Mouse (Mus musculus): Measurements from ENCODE around the gene Gm13420. TPM values are rescaled to one million over a fixed set of nuclear protein-coding genes. Genes with fewer than 3 reads are reported as not detected.
A peak's percentile ranks its signal among the peaks of the same experiment; 100 is the strongest.

The Gm13420 gene
- polyA plus RNA-seq, 1 experiment from 2014 or later: not detected

- ATAC-seq (ENCODE audit: low FRiP score) (no peak), DNase-seq (ENCODE audit: low spot score) (peak; percentile 45)
- H3K4me1 ChIP-seq (replicated peaks; ENCODE audit: control insufficient read depth, insufficient read depth, low read length): peaks cover 11% of the 10 kb centered on the region
- no peaks in the 10 kb centered on the region for H3K9me3 ChIP-seq (ENCODE audit: control insufficient read depth, low read length)
- peak overlapping the region; percentile 33 for H3K4me3 ChIP-seq (ENCODE audit: low read depth, low read length)
- peaks cover 34% of the 10 kb centered on the region for H3K27me3 ChIP-seq (ENCODE audit: control insufficient read depth, insufficient read depth, low read length)
- WGBS: 4% methylated on average over 50 of the region's 50 CpGs
- no peaks in the 10 kb centered on the region for H3K36me3 ChIP-seq (ENCODE audit: control insufficient read depth, insufficient read depth, low read length)
- H3K4me2 ChIP-seq (replicated peaks; ENCODE audit: low read depth, low read length): peak overlapping the region; percentile 73
- peak overlapping the region; percentile 56 for H3K9ac ChIP-seq (ENCODE audit: low read depth, low read length)
- H3K27ac ChIP-seq (ENCODE audit: low read depth, low read length): no peak overlapping the region
These were observed 4.2 kb downstream of the Gm13420 start for GRCm38 (mm10) chr2:29747188-29747782.

DNA sequence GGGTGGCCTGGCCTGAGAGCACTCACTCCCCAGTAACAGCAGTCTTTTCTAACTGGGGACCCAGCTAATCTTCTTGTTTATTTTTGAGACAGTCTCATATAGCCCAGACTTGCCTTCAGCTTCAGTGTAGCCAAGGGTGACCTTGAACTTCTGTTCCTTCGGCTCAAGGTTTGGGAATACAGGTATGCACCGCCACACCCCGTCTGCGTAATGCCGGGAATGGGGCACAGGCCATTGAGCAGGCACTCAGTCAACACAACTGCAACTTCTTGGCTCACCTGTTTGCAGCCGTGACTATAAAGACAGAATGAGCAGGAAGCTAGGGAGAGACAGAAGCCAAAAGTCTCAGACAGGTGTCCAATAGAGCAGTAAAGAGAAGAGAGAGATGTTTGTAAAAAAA is 7.2 kb downstream of the Gm13420 start:
- DNase-seq (ENCODE audit: low spot score) (no peak), ATAC-seq (ENCODE audit: low FRiP score) (no peak)
- Histone ChIP-seq H3K9me3 (ENCODE audit: control insufficient read depth, low read length) (no peaks in the 10 kb centered on the region), H3K27me3 (ENCODE audit: control insufficient read depth, insufficient read depth, low read length) (peaks cover 14% of the 10 kb centered on the region), H3K4me3 (ENCODE audit: low read depth, low read length) (no peak overlapping the region), H3K4me1 (replicated peaks; ENCODE audit: control insufficient read depth, insufficient read depth, low read length) (peaks cover 6% of the 10 kb centered on the region), H3K36me3 (ENCODE audit: control insufficient read depth, insufficient read depth, low read length) (peaks cover 3% of the 10 kb centered on the region; the same call in 1 of the 2 replicates), H3K4me2 (replicated peaks; ENCODE audit: low read depth, low read length) (no peak overlapping the region), H3K27ac (ENCODE audit: low read depth, low read length) (no peak overlapping the region), H3K9ac (ENCODE audit: low read depth, low read length) (no peak overlapping the region)
- WGBS: 91% methylated on average over 6 of the region's 6 CpGs

GRCm38 (mm10) chr2:29741207-29741606 is 10.3 kb downstream of the Gm13420 start:
- H3K36me3 ChIP-seq (ENCODE audit: control insufficient read depth, insufficient read depth, low read length): peaks cover 7% of the 10 kb centered on the region

DNA sequence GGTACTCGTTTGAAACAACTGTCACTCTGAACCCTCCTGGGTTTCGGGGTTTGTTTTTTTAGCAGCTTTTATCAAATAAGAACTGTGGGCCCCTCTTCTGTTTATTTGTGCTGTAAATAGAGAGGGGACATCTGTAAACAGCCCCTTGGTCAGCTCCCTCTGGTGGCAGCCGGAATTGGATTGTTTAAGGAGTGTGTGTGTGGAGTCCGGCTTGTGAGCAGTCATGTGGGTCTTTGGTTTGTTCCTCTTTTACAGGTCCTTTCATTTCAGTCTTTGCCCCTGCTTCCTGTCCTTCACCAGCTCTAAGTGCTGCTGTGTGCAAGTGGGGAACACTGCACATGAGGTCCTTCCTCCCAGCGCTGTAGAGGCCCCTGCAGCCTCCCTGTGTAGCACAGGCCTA is 12.1 kb downstream of the Gm13420 start:
- H3K36me3 ChIP-seq (ENCODE audit: control insufficient read depth, insufficient read depth, low read length): peaks cover 11% of the 10 kb centered on the region
- no peak overlapping the region for H3K4me2 ChIP-seq (replicated peaks; ENCODE audit: low read depth, low read length)
- ATAC-seq (ENCODE audit: low FRiP score): no peak
- 77% methylated on average over 5 of the region's 5 CpGs for WGBS
- no peaks in the 10 kb centered on the region for H3K4me1 ChIP-seq (replicated peaks; ENCODE audit: control insufficient read depth, insufficient read depth, low read length)
- no peak for DNase-seq (ENCODE audit: low spot score)
- H3K4me3 ChIP-seq (ENCODE audit: low read depth, low read length): no peak overlapping the region
- no peaks in the 10 kb centered on the region for H3K9me3 ChIP-seq (ENCODE audit: control insufficient read depth, low read length)
- no peaks in the 10 kb centered on the region for H3K27me3 ChIP-seq (ENCODE audit: control insufficient read depth, insufficient read depth, low read length)
- no peak overlapping the region for H3K27ac ChIP-seq (ENCODE audit: low read depth, low read length)
- H3K9ac ChIP-seq (ENCODE audit: low read depth, low read length): no peak overlapping the region

More at GRCm38 (mm10) chr2:29741207-29741606, 10.3 kb downstream of the Gm13420 start:
- Histone ChIP-seq H3K4me2 (replicated peaks; ENCODE audit: low read depth, low read length) (no peak overlapping the region), H3K27me3 (ENCODE audit: control insufficient read depth, insufficient read depth, low read length) (peaks cover under 1% of the 10 kb centered on the region), H3K4me3 (ENCODE audit: low read depth, low read length) (no peak overlapping the region), H3K4me1 (replicated peaks; ENCODE audit: control insufficient read depth, insufficient read depth, low read length) (no peaks in the 10 kb centered on the region), H3K9me3 (ENCODE audit: control insufficient read depth, low read length) (no peaks in the 10 kb centered on the region), H3K9ac (ENCODE audit: low read depth, low read length) (no peak overlapping the region), H3K27ac (ENCODE audit: low read depth, low read length) (no peak overlapping the region)
- DNase-seq (ENCODE audit: low spot score): no peak
- WGBS: 91% methylated on average over 6 of the region's 6 CpGs
- ATAC-seq (ENCODE audit: low FRiP score): no peak

- H3K36me3 ChIP-seq (ENCODE audit: control insufficient read depth, insufficient read depth, low read length): peaks cover 11% of the 10 kb centered on the region
- DNase-seq (ENCODE audit: low spot score) (no peak), ATAC-seq (ENCODE audit: low FRiP score) (no peak)
- H3K4me1 ChIP-seq (replicated peaks; ENCODE audit: control insufficient read depth, insufficient read depth, low read length): no peaks in the 10 kb centered on the region
- no peaks in the 10 kb centered on the region for H3K9me3 ChIP-seq (ENCODE audit: control insufficient read depth, low read length)
- 66% methylated on average over 4 of the region's 4 CpGs for WGBS
- H3K27me3 ChIP-seq (ENCODE audit: control insufficient read depth, insufficient read depth, low read length): no peaks in the 10 kb centered on the region
- H3K4me3 ChIP-seq (ENCODE audit: low read depth, low read length): no peak overlapping the region
- no peak overlapping the region for H3K4me2 ChIP-seq (replicated peaks; ENCODE audit: low read depth, low read length)
- H3K27ac ChIP-seq (ENCODE audit: low read depth, low read length): no peak overlapping the region
- H3K9ac ChIP-seq (ENCODE audit: low read depth, low read length): no peak overlapping the region
These were observed 12.7 kb downstream of the Gm13420 start for GRCm38 (mm10) chr2:29738799-29739198.

DNA sequence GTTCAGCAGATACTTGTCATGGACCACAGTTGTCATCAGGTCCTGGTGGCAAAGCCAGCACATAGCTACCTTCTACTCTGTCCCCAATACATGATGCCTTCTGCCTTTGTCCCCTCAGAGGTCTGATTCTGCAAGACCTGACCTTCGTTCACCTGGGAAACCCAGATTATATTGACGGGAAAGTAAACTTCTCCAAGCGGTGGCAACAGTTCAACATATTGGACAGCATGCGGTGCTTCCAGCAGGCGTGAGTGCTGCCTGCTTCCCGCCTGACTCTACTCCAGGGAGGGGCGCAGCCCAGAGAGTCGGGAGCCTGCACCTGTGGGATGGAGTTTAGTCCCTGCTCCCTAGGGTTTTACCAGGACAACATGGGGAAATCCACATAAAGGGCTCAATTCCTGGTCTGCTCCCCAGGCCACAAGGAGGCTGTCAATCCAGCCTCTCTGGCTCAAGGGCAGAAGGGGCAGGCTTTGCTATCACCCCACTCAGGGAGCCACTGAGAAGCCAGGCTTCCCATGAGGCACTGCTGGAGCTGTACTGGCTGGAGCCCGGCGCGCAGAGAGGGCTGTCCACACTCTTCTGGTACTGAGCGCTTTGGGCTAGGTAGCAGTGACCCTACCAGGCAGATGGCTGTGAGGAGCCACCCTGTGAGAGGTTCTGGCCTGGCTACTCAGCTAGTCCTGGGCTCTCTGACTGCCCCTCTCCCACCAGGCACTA is 14.1 kb downstream of the Gm13420 start:
- no peak overlapping the region for H3K27ac ChIP-seq (ENCODE audit: low read depth, low read length)
- no peaks in the 10 kb centered on the region for H3K9me3 ChIP-seq (ENCODE audit: control insufficient read depth, low read length)
- H3K4me1 ChIP-seq (replicated peaks; ENCODE audit: control insufficient read depth, insufficient read depth, low read length): no peaks in the 10 kb centered on the region
- no peak overlapping the region for H3K4me3 ChIP-seq (ENCODE audit: low read depth, low read length)
- H3K27me3 ChIP-seq (ENCODE audit: control insufficient read depth, insufficient read depth, low read length): no peaks in the 10 kb centered on the region
- ATAC-seq (ENCODE audit: low FRiP score) (no peak), DNase-seq (ENCODE audit: low spot score) (no peak)
- H3K36me3 ChIP-seq (ENCODE audit: control insufficient read depth, insufficient read depth, low read length): peaks cover 14% of the 10 kb centered on the region
- H3K9ac ChIP-seq (ENCODE audit: low read depth, low read length): no peak overlapping the region
- WGBS: 91% methylated on average over 12 of the region's 12 CpGs
- H3K4me2 ChIP-seq (replicated peaks; ENCODE audit: low read depth, low read length): no peak overlapping the region

- Histone ChIP-seq H3K4me2 (replicated peaks; ENCODE audit: low read depth, low read length) (no peak overlapping the region), H3K27me3 (ENCODE audit: control insufficient read depth, insufficient read depth, low read length) (no peaks in the 10 kb centered on the region), H3K36me3 (ENCODE audit: control insufficient read depth, insufficient read depth, low read length) (peaks cover 14% of the 10 kb centered on the region), H3K27ac (ENCODE audit: low read depth, low read length) (no peak overlapping the region), H3K4me1 (replicated peaks; ENCODE audit: control insufficient read depth, insufficient read depth, low read length) (no peaks in the 10 kb centered on the region), H3K4me3 (ENCODE audit: low read depth, low read length) (no peak overlapping the region), H3K9ac (ENCODE audit: low read depth, low read length) (no peak overlapping the region), H3K9me3 (ENCODE audit: control insufficient read depth, low read length) (no peaks in the 10 kb centered on the region)
- WGBS: 95% methylated on average over 12 of the region's 12 CpGs
- no peak for ATAC-seq (ENCODE audit: low FRiP score)
- no peak for DNase-seq (ENCODE audit: low spot score)
These were observed 15.8 kb downstream of the Gm13420 start for GRCm38 (mm10) chr2:29735708-29736107.

- WGBS: 96% methylated on average over 5 of the region's 5 CpGs
These were observed 18.1 kb downstream of the Gm13420 start for GRCm38 (mm10) chr2:29733348-29733747.

GRCm38 (mm10) chr2:29732559-29732958 is 18.9 kb downstream of the Gm13420 start:
- 90% methylated on average over 10 of the region's 10 CpGs for WGBS
- peaks cover 10% of the 10 kb centered on the region for H3K36me3 ChIP-seq (ENCODE audit: control insufficient read depth, insufficient read depth, low read length)

More at GRCm38 (mm10) chr2:29733348-29733747, 18.1 kb downstream of the Gm13420 start:
- Histone ChIP-seq H3K4me2 (replicated peaks; ENCODE audit: low read depth, low read length) (no peak overlapping the region), H3K4me1 (replicated peaks; ENCODE audit: control insufficient read depth, insufficient read depth, low read length) (no peaks in the 10 kb centered on the region), H3K27me3 (ENCODE audit: control insufficient read depth, insufficient read depth, low read length) (no peaks in the 10 kb centered on the region), H3K4me3 (ENCODE audit: low read depth, low read length) (no peak overlapping the region), H3K27ac (ENCODE audit: low read depth, low read length) (no peak overlapping the region), H3K9me3 (ENCODE audit: control insufficient read depth, low read length) (no peaks in the 10 kb centered on the region), H3K36me3 (ENCODE audit: control insufficient read depth, insufficient read depth, low read length) (peaks cover 14% of the 10 kb centered on the region), H3K9ac (ENCODE audit: low read depth, low read length) (no peak overlapping the region)
- no peak for DNase-seq (ENCODE audit: low spot score)
- no peak for ATAC-seq (ENCODE audit: low FRiP score)

More at GRCm38 (mm10) chr2:29732559-29732958, 18.9 kb downstream of the Gm13420 start:
- no peak overlapping the region for H3K27ac ChIP-seq (ENCODE audit: low read depth, low read length)
- no peak overlapping the region for H3K9ac ChIP-seq (ENCODE audit: low read depth, low read length)
- ATAC-seq (ENCODE audit: low FRiP score): no peak
- no peaks in the 10 kb centered on the region for H3K4me1 ChIP-seq (replicated peaks; ENCODE audit: control insufficient read depth, insufficient read depth, low read length)
- DNase-seq (ENCODE audit: low spot score): no peak
- no peaks in the 10 kb centered on the region for H3K9me3 ChIP-seq (ENCODE audit: control insufficient read depth, low read length)
- H3K4me3 ChIP-seq (ENCODE audit: low read depth, low read length): no peak overlapping the region
- no peak overlapping the region for H3K4me2 ChIP-seq (replicated peaks; ENCODE audit: low read depth, low read length)
- no peaks in the 10 kb centered on the region for H3K27me3 ChIP-seq (ENCODE audit: control insufficient read depth, insufficient read depth, low read length)

All from hindbrain, embryonic 11.5 days (tissue).